8 mouse cellular contexts compared by ENCODE assay signal in genomic region chr2:168740496-168740895, GRCm38 (mm10). TPM values are rescaled to one million over a fixed set of nuclear protein-coding genes. Genes with fewer than 3 reads are reported as not detected.
DNase-seq lines count a peak whose midpoint lies in the region; ATAC-seq and TF ChIP-seq lines count a peak whose summit lies in the region.

No protein-coding gene starts in this region.

- no peak for TF ChIP-seq POLR2A in small intestine, adult 2 months (IDR thresholded peaks at IDR 0.05; ENCODE audit: low read depth, low read length)

- H3K27me3 ChIP-seq in liver, embryonic 11.5 days (replicated peaks; ENCODE audit: control insufficient read depth, insufficient read depth, low read length) = peaks cover 13% of the 10 kb centered on the region
- H3K27me3 ChIP-seq in forebrain, embryonic 14.5 days (replicated peaks; ENCODE audit: control insufficient read depth, insufficient read depth, low read length) = no peaks in the 10 kb centered on the region
- no peaks in the 10 kb centered on the region for H3K27me3 ChIP-seq in limb, embryonic 12.5 days
- H3K27me3 ChIP-seq in small intestine, adult 2 months (ENCODE audit: control insufficient read depth, insufficient read depth, low read length) = no peaks in the 10 kb centered on the region

- no peaks in the 10 kb centered on the region for H3K36me3 ChIP-seq in liver, embryonic 11.5 days (ENCODE audit: control insufficient read depth, insufficient read depth, low read length)
- H3K36me3 ChIP-seq in forebrain, embryonic 14.5 days (ENCODE audit: control insufficient read depth, insufficient read depth, low read length) = no peaks in the 10 kb centered on the region
- H3K36me3 ChIP-seq in limb, embryonic 12.5 days = no peaks in the 10 kb centered on the region
- H3K36me3 ChIP-seq in small intestine, adult 2 months (ENCODE audit: control insufficient read depth, insufficient read depth, low read length) = no peaks in the 10 kb centered on the region

- 80% methylated on average over 10 of the region's 10 CpGs for WGBS in liver, embryonic 11.5 days
- WGBS in forebrain, embryonic 14.5 days = 82% methylated on average over 10 of the region's 10 CpGs
- 88% methylated on average over 10 of the region's 10 CpGs for WGBS in limb, embryonic 12.5 days
- WGBS in small intestine, adult 2 months = 36% methylated on average over 10 of the region's 10 CpGs

- DNase-seq in liver, embryonic 11.5 days (ENCODE audit: low spot score) = no peak
- no peak for DNase-seq in liver
- no peak for DNase-seq in forebrain, embryonic 14.5 days (ENCODE audit: low spot score)
- no peak for DNase-seq in embryo, embryonic 11 days
- no peak for DNase-seq in thymus, postnatal 14 days
- DNase-seq in embryo, embryonic 10 days (ENCODE audit: low spot score) = no peak

- peak overlapping the region; percentile 91 for H3K4me2 ChIP-seq in liver, embryonic 11.5 days
- H3K4me2 ChIP-seq in forebrain, embryonic 14.5 days (ENCODE audit: low read length) = peak overlapping the region; percentile 61
- H3K4me2 ChIP-seq in limb, embryonic 12.5 days = peak overlapping the region; percentile 78

- no peaks in the 10 kb centered on the region for H3K9me3 ChIP-seq in liver, embryonic 11.5 days (ENCODE audit: control insufficient read depth, low read length)
- no peaks in the 10 kb centered on the region for H3K9me3 ChIP-seq in forebrain, embryonic 14.5 days (replicated peaks; ENCODE audit: control insufficient read depth, low read length)
- 0 out of 2 replicates have a peak, but pooled peaks cover 3% of the 10 kb centered on the region for H3K9me3 ChIP-seq in limb, embryonic 12.5 days

- no peaks in the 10 kb centered on the region for H3K4me1 ChIP-seq in liver, embryonic 11.5 days (replicated peaks; ENCODE audit: control insufficient read depth, insufficient read depth, low read length)
- H3K4me1 ChIP-seq in forebrain, embryonic 14.5 days (ENCODE audit: control insufficient read depth, insufficient read depth, low read length) = 0 out of 2 replicates have a peak, but pooled peaks cover 3% of the 10 kb centered on the region
- peaks cover 7% of the 10 kb centered on the region; the same call in 1 of the 2 replicates for H3K4me1 ChIP-seq in limb, embryonic 12.5 days (replicated peaks)
- H3K4me1 ChIP-seq in small intestine, adult 2 months (ENCODE audit: control insufficient read depth, insufficient read depth, insufficient read length, low read length) = peaks cover 6% of the 10 kb centered on the region; the same call in 1 of the 2 replicates

- peak overlapping the region; percentile 73; the same call in 1 of the 2 replicates for H3K4me3 ChIP-seq in liver, embryonic 11.5 days (ENCODE audit: low read depth, low read length)
- peak overlapping the region; percentile 87 for H3K4me3 ChIP-seq in forebrain, embryonic 14.5 days (ENCODE audit: low read depth, low read length)
- peak overlapping the region; percentile 88 for H3K4me3 ChIP-seq in limb, embryonic 12.5 days (replicated peaks)
- H3K4me3 ChIP-seq in small intestine, adult 2 months (ENCODE audit: low read depth, low read length) = peak overlapping the region; percentile 36

- no peak for ATAC-seq in liver, embryonic 11.5 days (replicated peaks; ENCODE audit: low FRiP score)
- ATAC-seq in forebrain, embryonic 14.5 days = no peak
- ATAC-seq in limb, embryonic 12.5 days (ENCODE audit: insufficient number of reproducible peaks, insufficient read depth, low FRiP score, low TSS enrichment, low read depth) = no peak

- no peak overlapping the region for H3K9ac ChIP-seq in liver, embryonic 11.5 days (ENCODE audit: low read depth, low read length)
- peak overlapping the region; percentile 97; the same call in 1 of the 2 replicates for H3K9ac ChIP-seq in forebrain, embryonic 14.5 days (ENCODE audit: low read length)
- peak overlapping the region; percentile 80; the same call in 1 of the 2 replicates for H3K9ac ChIP-seq in limb, embryonic 12.5 days (replicated peaks)

- TF ChIP-seq CTCF in small intestine, adult 2 months (IDR thresholded peaks at IDR 0.05; ENCODE audit: extremely low read depth, insufficient read length, insufficient replicate concordance, low read depth, low read length) = no peak

- no peak overlapping the region for H3K27ac ChIP-seq in liver, embryonic 11.5 days (ENCODE audit: low read depth, low read length)
- peak overlapping the region; percentile 94; the same call in 1 of the 2 replicates for H3K27ac ChIP-seq in forebrain, embryonic 14.5 days (ENCODE audit: low read depth, low read length)
- H3K27ac ChIP-seq in limb, embryonic 12.5 days = no peak overlapping the region
- H3K27ac ChIP-seq in small intestine, adult 2 months (ENCODE audit: insufficient read depth, low read depth, low read length) = peak overlapping the region; percentile 66

RNA-seq across cellular contexts. Expression of gene Atp9a, which starts 1.7 kb away (rescaled TPM):
- 4.4 and 5.5 TPM in 2 replicates for polyA plus RNA-seq in liver, embryonic 11.5 days (2014; fragmentation: Nextera tagmentation; extraction: Ambion mirVana)
- polyA plus RNA-seq in forebrain, embryonic 14.5 days (2014; fragmentation: Nextera tagmentation; extraction: Ambion mirVana) = 42.4 and 46.2 TPM in 2 replicates
- 16.1 and 21.2 TPM in 2 replicates for polyA plus RNA-seq in limb, embryonic 12.5 days (2016; fragmentation: Nextera tagmentation; extraction: Ambion mirVana)
- 78.3 and 196 TPM in 2 replicates for polyA plus RNA-seq in small intestine, adult 2 months (2012; rRNA removed)

RNA-seq across cellular contexts. Expression of gene Sall4, which starts 27.2 kb away (rescaled TPM):
- polyA plus RNA-seq in liver, embryonic 11.5 days (2014; fragmentation: Nextera tagmentation; extraction: Ambion mirVana) = 14.2 and 17.2 TPM in 2 replicates
- 0.71 and 1.1 TPM in 2 replicates for polyA plus RNA-seq in forebrain, embryonic 14.5 days (2014; fragmentation: Nextera tagmentation; extraction: Ambion mirVana)
- polyA plus RNA-seq in limb, embryonic 12.5 days (2016; fragmentation: Nextera tagmentation; extraction: Ambion mirVana) = 5.0 and 5.1 TPM in 2 replicates
- polyA plus RNA-seq in small intestine, adult 2 months (2012; rRNA removed) = 0.08 and 0.13 TPM in 2 replicates

Comparison
In these comparisons a context has a peak if more than half of its experiments do, and no peak if none do; other contexts are left out.
1. H3K27ac ChIP-seq: peak in forebrain, embryonic 14.5 days (single experiment) and small intestine, adult 2 months (single experiment); none in liver, embryonic 11.5 days (single experiment) and limb, embryonic 12.5 days (single experiment).
2. H3K4me3 ChIP-seq: peak in every context shown above with its lines; median percentile 88 in limb, embryonic 12.5 days; 87 in forebrain, embryonic 14.5 days; 73 in liver, embryonic 11.5 days; 36 in small intestine, adult 2 months.
3. Peak in every context shown above with its lines, with median percentiles within 50 percentile points of each other: H3K4me2 ChIP-seq.